In the genomic region with DNA sequence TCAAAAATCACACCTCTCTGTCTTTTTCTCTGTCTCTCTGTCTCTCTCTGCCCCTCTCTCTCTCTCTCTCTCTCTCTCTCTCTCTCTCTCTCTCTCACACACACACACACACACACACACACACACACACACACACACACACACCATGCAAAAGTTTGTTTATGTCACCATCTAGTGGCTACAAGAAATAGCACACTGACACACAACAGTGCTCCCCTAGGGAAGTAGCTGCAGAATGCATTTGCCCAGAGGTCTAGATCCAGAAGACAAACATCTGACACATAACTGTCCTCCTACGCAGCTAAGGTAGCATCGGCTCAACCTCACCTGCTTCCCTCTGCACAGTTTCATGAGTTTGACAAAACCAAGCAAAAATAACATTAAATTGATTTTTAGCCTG, we compare ENCODE assay signal across 9 mouse cellular contexts. TPM values are rescaled to one million over a fixed set of nuclear protein-coding genes. Genes with fewer than 3 reads are reported as not detected.
DNase-seq lines count a peak whose midpoint lies in the region; ATAC-seq lines count a peak whose summit lies in the region.
"Had no signal": no experiment of that assay in that cellular context is flagged by ENCODE, and none has a peak within 500 bp of the region (broad histone marks: within the 10 kb centered on the region; RNA-seq: fewer than 3 reads in every experiment).

No protein-coding gene starts in this region.

- H3K36me3 ChIP-seq in forebrain, embryonic 13.5 days (ENCODE audit: poor library complexity, severe bottlenecking) = no peaks in the 10 kb centered on the region
- H3K36me3 ChIP-seq in forebrain, embryonic 12.5 days (replicated peaks) = no peaks in the 10 kb centered on the region
- H3K36me3 ChIP-seq in midbrain, embryonic 12.5 days = no peaks in the 10 kb centered on the region
- H3K36me3 ChIP-seq in midbrain, embryonic 10.5 days = no peaks in the 10 kb centered on the region
- H3K36me3 ChIP-seq in forebrain, embryonic 15.5 days = no peaks in the 10 kb centered on the region
- H3K36me3 ChIP-seq: limb, embryonic 15.5 days had no signal

- H3K4me1 ChIP-seq in forebrain, embryonic 13.5 days = no peaks in the 10 kb centered on the region
- no peaks in the 10 kb centered on the region; the same call in 1 of the 2 replicates for H3K4me1 ChIP-seq in forebrain, embryonic 12.5 days
- H3K4me1 ChIP-seq in midbrain, embryonic 12.5 days = no peaks in the 10 kb centered on the region
- peaks cover 5% of the 10 kb centered on the region for H3K4me1 ChIP-seq in midbrain, embryonic 10.5 days
- no peaks in the 10 kb centered on the region for H3K4me1 ChIP-seq in forebrain, embryonic 15.5 days

- no peak for DNase-seq in midbrain, embryonic 10.5 days (ENCODE audit: low spot score)
- DNase-seq in retina, embryonic 14.5 days (ENCODE audit: low spot score) = peak; percentile 33
- no peak for DNase-seq in heart, postnatal 14 days
- no peak for DNase-seq in thymus, adult 18-20 months

- intact Hi-C loops in heart, postnatal 14 days (cut with DNase I) = no loop called here

- H3K9ac ChIP-seq in forebrain, embryonic 13.5 days = no peak overlapping the region
- no peak overlapping the region for H3K9ac ChIP-seq in forebrain, embryonic 12.5 days
- H3K9ac ChIP-seq in midbrain, embryonic 12.5 days (replicated peaks) = no peak overlapping the region
- no peak overlapping the region for H3K9ac ChIP-seq in forebrain, embryonic 15.5 days (replicated peaks)
- H3K9ac ChIP-seq: limb, embryonic 15.5 days had no signal

- 82% methylated on average over 2 of the region's 2 CpGs for WGBS in forebrain, embryonic 13.5 days
- 89% methylated on average over 2 of the region's 2 CpGs for WGBS in forebrain, embryonic 12.5 days
- WGBS in midbrain, embryonic 12.5 days = 70% methylated on average over 2 of the region's 2 CpGs
- WGBS in midbrain, embryonic 10.5 days = 84% methylated on average over 2 of the region's 2 CpGs
- 83% methylated on average over 2 of the region's 2 CpGs for WGBS in forebrain, embryonic 15.5 days

- no peak overlapping the region for H3K4me2 ChIP-seq in forebrain, embryonic 13.5 days
- no peak overlapping the region for H3K4me2 ChIP-seq in forebrain, embryonic 12.5 days
- no peak overlapping the region for H3K4me2 ChIP-seq in midbrain, embryonic 12.5 days (replicated peaks)
- no peak overlapping the region for H3K4me2 ChIP-seq in forebrain, embryonic 15.5 days (replicated peaks)
- H3K4me2 ChIP-seq: limb, embryonic 15.5 days had no signal

- peak; percentile 77; the same call in 1 of the 2 replicates for ATAC-seq in forebrain, embryonic 13.5 days
- no peak for ATAC-seq in forebrain, embryonic 12.5 days (ENCODE audit: low FRiP score)
- peak; percentile 45; the same call in 1 of the 2 replicates for ATAC-seq in midbrain, embryonic 12.5 days (ENCODE audit: low FRiP score, low read depth)
- peak; percentile 67 for ATAC-seq in forebrain, embryonic 15.5 days (replicated peaks)

- H3K27me3 ChIP-seq in forebrain, embryonic 13.5 days = no peaks in the 10 kb centered on the region
- H3K27me3 ChIP-seq in forebrain, embryonic 12.5 days = no peaks in the 10 kb centered on the region
- no peaks in the 10 kb centered on the region for H3K27me3 ChIP-seq in midbrain, embryonic 12.5 days
- no peaks in the 10 kb centered on the region for H3K27me3 ChIP-seq in midbrain, embryonic 10.5 days (ENCODE audit: low read depth, poor library complexity, severe bottlenecking)
- no peaks in the 10 kb centered on the region for H3K27me3 ChIP-seq in forebrain, embryonic 15.5 days

- H3K4me3 ChIP-seq in forebrain, embryonic 13.5 days = no peak overlapping the region
- H3K4me3 ChIP-seq in forebrain, embryonic 12.5 days (replicated peaks) = no peak overlapping the region
- H3K4me3 ChIP-seq in midbrain, embryonic 12.5 days = no peak overlapping the region
- H3K4me3 ChIP-seq in midbrain, embryonic 10.5 days = no peak overlapping the region
- H3K4me3 ChIP-seq in forebrain, embryonic 15.5 days = no peak overlapping the region
- H3K4me3 ChIP-seq: limb, embryonic 15.5 days had no signal

- no peak overlapping the region for H3K27ac ChIP-seq in forebrain, embryonic 13.5 days
- no peak overlapping the region for H3K27ac ChIP-seq in forebrain, embryonic 12.5 days
- no peak overlapping the region for H3K27ac ChIP-seq in midbrain, embryonic 12.5 days (replicated peaks)
- H3K27ac ChIP-seq in midbrain, embryonic 10.5 days (replicated peaks) = no peak overlapping the region
- no peak overlapping the region for H3K27ac ChIP-seq in forebrain, embryonic 15.5 days (replicated peaks)
- H3K27ac ChIP-seq: limb, embryonic 15.5 days had no signal

- no peaks in the 10 kb centered on the region for H3K9me3 ChIP-seq in forebrain, embryonic 13.5 days (replicated peaks)
- H3K9me3 ChIP-seq in forebrain, embryonic 12.5 days = no peaks in the 10 kb centered on the region
- H3K9me3 ChIP-seq in midbrain, embryonic 12.5 days = no peaks in the 10 kb centered on the region
- H3K9me3 ChIP-seq in midbrain, embryonic 10.5 days (replicated peaks) = no peaks in the 10 kb centered on the region
- no peaks in the 10 kb centered on the region for H3K9me3 ChIP-seq in forebrain, embryonic 15.5 days
- H3K9me3 ChIP-seq: limb, embryonic 15.5 days had no signal

RNA-seq across cellular contexts. Expression of a gene that starts 3.9 kb away (rescaled TPM):
- not detected in 2 replicates for polyA plus RNA-seq in forebrain, embryonic 13.5 days (2015; fragmentation: Nextera tagmentation; extraction: Ambion mirVana)
- polyA plus RNA-seq in forebrain, embryonic 12.5 days (2016; fragmentation: Nextera tagmentation; extraction: Ambion mirVana) = not detected in 2 replicates
- polyA plus RNA-seq in midbrain, embryonic 12.5 days (2016; fragmentation: Nextera tagmentation; extraction: Ambion mirVana) = not detected in 2 replicates
- not detected in 2 replicates for polyA plus RNA-seq in midbrain, embryonic 10.5 days (2016; fragmentation: Nextera tagmentation; extraction: Ambion mirVana)
- not detected in 2 replicates for polyA plus RNA-seq in forebrain, embryonic 15.5 days (2015; fragmentation: Nextera tagmentation; extraction: Ambion mirVana)
- not detected for total RNA-seq in heart, postnatal 14 days (2021)
- polyA plus RNA-seq: limb, embryonic 15.5 days had no signal

RNA-seq across cellular contexts. Expression of a gene that starts 20.9 kb away (rescaled TPM):
- polyA plus RNA-seq in forebrain, embryonic 13.5 days (2015; fragmentation: Nextera tagmentation; extraction: Ambion mirVana) = not detected in 2 replicates
- polyA plus RNA-seq in forebrain, embryonic 12.5 days (2016; fragmentation: Nextera tagmentation; extraction: Ambion mirVana) = not detected in 2 replicates
- not detected in 2 replicates for polyA plus RNA-seq in midbrain, embryonic 12.5 days (2016; fragmentation: Nextera tagmentation; extraction: Ambion mirVana)
- polyA plus RNA-seq in midbrain, embryonic 10.5 days (2016; fragmentation: Nextera tagmentation; extraction: Ambion mirVana) = not detected in 2 replicates
- not detected in 2 replicates for polyA plus RNA-seq in forebrain, embryonic 15.5 days (2015; fragmentation: Nextera tagmentation; extraction: Ambion mirVana)
- not detected for total RNA-seq in heart, postnatal 14 days (2021)
- polyA plus RNA-seq: limb, embryonic 15.5 days had no signal

RNA-seq across cellular contexts. Expression of a gene that starts 26.5 kb away (rescaled TPM):
- polyA plus RNA-seq in forebrain, embryonic 13.5 days (2015; fragmentation: Nextera tagmentation; extraction: Ambion mirVana) = 131 and 134 TPM in 2 replicates
- polyA plus RNA-seq in forebrain, embryonic 12.5 days (2016; fragmentation: Nextera tagmentation; extraction: Ambion mirVana) = 95.1 and 105 TPM in 2 replicates
- polyA plus RNA-seq in midbrain, embryonic 12.5 days (2016; fragmentation: Nextera tagmentation; extraction: Ambion mirVana) = 103 and 110 TPM in 2 replicates
- 88.6 and 97.5 TPM in 2 replicates for polyA plus RNA-seq in midbrain, embryonic 10.5 days (2016; fragmentation: Nextera tagmentation; extraction: Ambion mirVana)
- polyA plus RNA-seq in forebrain, embryonic 15.5 days (2015; fragmentation: Nextera tagmentation; extraction: Ambion mirVana) = 141 and 152 TPM in 2 replicates
- total RNA-seq in heart, postnatal 14 days (2021) = 1 to 10 TPM; 7.2 to 8.2 TPM
